Mouse (Mus musculus) erythroid progenitor cell, adult 5-6 weeks (primary cell): ENCODE measurements around the gene Frmd4b. TPM values are rescaled to one million over a fixed set of nuclear protein-coding genes. Genes with fewer than 3 reads are reported as not detected.

Experiments
- ATAC-seq: replicated peaks from 2 replicates; pipeline ENCODE4 v1.8.0; 2016; ENCODE audit warnings: moderate number of reproducible peaks, mild to moderate bottlenecking, moderate TSS enrichment, inconsistent platforms; ENCODE audit not compliant: poor library complexity, low FRiP score, severe bottlenecking
- total RNA-seq, 2 experiments: library from RNA; stranded (forward) in 1 of 2; stranded (reverse) in 1 of 2; fragments of 150-400 nt in 1 of 2; fragments of 186-747, 209-891 nt in 1 of 2; gene quantifications; 2 replicates each; pipeline versions ENCODE4 v1.2.3 to v1.2.4; 2015 to 2017; ENCODE audit warnings: low replicate concordance in 2 of 2

Frmd4b gene
- total RNA-seq, 2 experiments from 2014 or later: 7.2 to 21.0 TPM

DNA sequence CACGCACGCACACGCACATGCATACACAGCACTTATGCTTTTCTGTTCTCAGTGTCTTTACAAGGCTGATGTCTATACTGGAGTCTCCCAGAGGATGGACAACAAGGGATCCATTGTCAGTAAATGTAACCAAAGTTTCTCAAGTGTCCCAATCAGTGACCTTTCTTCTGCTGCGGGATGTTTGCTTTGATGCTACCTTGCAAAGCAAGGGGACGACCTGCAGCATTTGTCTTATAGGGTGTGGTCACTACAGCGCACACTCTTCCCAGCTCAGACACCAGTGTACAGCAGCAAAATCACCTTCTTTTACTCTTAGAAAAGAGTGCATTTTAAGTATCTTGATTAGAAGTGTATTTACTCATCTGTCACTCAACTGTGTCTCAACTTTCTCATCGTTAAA lies 35.4 kb downstream of the Frmd4b start:
- no peak for ATAC-seq

DNA sequence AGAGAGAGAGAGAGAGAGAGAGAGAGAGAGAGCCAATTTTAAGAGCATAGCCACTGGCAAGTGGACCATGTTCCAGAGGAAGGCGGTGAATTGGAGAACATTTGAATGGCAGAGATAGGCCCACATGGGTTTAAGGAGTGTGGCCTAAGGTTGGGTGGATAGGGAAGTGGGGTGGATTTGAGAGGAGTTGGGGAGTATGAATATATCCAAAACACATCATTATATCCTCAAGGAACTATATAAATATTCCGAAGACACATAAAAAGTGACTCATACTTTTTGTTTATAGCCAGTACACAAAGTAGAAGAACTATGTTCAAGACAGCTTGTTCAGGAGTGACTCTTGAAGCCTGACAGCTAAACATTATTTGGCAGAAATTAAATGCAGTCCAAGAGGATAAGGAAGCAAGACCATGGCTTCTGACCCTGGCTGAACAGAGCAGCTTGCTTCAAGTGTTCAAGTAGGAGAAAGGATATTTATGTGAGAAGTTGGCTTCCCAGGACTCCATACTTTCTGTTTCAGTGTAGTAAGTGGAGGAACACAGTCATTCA lies 36.8 kb downstream of the Frmd4b start:
- ATAC-seq: no peak

DNA sequence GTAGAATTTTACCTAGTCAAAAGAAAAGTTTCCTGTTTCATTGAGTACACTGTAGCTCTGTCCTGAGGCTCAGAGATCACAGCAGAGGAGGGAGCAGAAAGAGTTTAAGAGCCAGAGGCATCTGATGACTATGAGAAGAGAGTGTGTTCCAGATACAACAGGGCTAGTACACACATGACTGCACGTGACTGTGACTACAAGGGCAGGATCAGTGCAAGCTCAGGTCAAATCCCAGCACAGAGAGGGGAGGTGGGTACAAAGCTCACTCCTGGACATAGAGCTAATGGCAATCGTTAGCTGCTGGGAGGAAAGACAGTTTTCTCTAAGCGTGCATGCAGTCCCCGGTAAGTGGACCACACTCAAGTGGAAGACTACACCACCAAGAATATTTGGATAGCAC lies 37.6 kb downstream of the Frmd4b start:
- no peak for ATAC-seq

DNA sequence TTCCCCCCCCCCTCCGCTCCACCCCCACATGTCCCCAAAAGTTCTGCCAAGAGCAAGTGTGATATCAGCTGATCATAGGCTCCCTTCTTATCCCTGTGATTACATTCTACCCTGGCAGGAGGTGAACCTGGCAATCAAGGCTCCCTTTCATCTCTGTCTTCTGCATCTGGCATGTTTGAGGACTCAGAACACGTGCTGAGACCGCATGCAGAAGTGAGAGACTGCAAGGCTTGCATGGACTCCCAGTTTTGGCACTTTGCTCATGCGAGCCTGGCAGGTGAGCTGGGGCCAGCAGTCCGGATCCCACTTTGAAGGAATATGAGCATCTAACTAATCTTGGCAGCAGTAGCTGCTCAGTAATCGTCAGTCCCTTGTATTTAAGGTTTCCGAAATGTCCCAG lies 39.1 kb downstream of the Frmd4b start:
- no peak for ATAC-seq

DNA sequence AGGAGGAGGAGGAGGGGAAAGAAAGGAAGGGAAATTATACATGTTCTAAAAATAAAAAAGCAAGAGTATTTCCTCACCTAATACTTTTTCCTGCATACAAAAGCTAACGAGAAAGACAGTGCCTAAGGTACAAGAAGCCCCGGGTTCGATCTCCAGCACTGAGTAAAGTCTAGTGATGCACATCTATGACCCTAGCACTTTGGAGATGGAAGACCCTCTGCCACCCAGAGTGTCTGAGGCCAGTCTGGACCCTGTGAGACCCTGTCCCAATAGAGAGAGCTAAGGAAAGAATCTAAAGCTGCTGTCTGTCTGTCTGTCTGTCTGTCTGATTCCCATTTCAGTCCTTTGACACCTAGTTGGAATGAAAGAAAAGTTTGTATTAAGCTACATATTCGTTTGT lies 40.0 kb downstream of the Frmd4b start:
- ATAC-seq: no peak

DNA sequence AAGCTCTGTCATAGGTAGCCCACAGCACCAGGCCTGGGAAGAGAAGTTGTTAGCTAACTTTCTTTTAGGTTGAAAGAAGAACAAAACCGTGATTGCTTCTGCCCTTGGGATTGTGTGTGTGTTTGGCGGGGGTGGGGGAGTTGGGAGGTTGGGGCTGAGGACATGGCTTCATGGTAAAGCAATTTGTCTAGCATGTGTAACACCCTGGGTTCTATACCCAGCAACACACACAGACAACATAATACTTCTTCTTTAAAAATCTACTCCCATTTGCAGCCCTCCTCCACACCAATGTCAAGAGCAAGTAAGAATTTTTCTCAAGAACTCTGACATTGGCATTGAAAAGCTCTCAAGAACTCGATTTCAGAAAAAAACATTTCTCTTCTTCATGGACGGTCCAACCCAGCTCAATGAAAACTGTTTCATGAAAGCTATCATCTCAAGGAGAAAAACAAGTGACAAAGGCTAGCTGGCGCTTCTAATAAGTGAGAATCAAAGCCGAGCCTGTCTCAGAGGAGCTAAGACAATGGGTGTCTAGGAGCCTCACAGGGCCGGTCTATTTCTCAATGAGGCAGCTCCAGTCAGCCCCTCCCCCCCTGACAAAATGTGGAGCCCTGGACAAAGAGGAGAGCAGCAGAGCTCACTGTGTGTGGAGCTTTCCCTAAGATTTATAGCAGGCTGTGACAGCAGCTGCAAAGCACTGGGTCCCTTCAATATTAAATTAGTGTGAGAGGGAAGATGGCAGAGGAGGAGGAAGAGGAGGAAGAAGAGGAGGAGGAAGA lies 40.6 kb downstream of the Frmd4b start:
- ATAC-seq: no peak

DNA sequence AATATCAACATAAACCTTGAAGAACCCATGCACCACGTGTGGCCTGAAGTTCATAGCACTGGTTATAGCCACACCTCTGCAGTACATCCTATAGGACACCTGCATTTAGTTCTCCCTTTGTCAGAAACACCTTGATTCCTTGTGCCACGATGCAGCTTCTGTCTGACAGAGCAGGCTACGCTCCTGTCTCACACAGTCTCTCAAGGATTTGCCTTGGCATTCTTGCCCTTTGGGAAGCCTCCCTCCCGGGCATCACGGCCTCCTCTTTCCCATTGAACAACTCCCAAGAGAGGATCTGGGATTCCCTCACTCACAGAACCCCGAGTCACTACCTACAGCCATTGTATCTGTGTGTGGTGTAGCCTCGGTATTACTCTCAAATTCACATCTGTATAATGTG lies 41.2 kb downstream of the Frmd4b start:
- no peak for ATAC-seq

DNA sequence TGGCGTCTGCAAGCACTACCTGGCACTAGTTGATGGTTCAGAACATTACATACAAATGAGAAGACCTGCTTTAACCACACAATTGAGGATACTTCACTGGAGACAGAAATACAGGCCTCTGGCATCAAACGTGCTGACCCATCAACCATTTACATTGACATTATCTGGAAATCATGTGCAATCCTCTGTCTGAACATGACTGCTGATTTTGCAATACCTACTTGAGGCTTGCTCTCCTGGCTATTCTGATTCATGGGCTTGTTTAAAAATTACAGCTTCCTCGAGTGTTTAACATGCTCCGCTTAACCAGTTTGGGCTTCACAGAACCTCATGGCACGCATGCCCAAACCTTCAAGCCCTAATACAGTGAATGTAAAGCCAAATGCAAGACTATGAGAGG lies 42.4 kb downstream of the Frmd4b start:
- no peak for ATAC-seq

DNA sequence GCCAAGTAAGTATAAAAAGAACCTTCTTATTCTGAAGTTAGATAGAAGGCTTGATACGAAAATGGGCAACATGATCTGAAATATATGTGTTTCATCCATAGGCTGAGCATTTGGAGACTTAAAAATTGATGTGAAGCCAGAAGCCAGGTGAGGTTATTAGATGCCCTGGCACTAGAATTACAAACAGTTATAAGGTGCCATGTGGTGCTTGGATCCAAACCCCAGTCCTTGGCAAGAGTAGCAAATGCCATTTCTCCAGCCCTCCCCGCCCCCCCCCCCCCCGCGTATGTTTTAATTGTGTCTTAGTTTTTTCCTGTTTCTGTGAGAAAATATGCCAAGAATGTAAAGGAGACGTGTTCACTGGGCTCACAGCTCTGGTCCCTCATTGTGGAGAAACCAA lies 45.1 kb downstream of the Frmd4b start:
- ATAC-seq: no peak

DNA sequence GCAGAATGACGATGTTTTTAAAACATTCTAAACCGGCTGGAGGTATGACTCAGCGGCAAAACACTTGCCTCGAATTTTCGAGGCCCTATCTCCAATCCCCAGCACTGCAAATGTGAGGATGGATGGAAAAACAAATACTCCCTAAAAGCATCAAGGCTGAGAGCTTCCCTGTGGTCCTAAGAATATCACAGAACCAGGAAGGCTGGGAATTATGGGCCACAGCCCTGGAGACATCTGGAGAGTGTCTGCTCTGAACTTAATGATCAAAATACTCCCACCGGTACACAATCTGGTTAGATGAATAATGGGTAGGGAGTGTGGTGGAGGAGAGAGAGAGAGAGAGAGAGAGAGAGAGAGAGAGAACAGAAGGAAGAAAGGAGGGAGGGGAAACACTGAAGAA lies 48.8 kb downstream of the Frmd4b start:
- no peak for ATAC-seq

DNA sequence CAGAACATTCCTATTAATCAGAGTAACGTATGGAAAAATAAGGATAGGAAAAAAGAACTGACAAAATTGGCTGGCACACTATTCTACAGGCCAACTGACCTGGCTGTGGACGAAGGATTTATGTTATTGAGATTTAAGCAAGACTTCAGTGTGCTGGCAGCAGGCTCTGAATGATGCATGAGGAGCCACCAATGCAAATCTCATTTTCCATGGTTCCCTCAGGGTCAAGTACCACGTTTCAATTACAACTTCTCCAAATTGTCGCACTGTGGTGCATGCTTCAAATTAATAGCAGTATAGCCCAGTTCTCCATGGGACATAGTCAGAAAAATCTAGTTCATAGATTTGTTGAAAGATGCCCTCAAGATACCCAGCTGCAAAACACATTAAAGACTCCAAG lies 50.6 kb downstream of the Frmd4b start:
- ATAC-seq: no peak

DNA sequence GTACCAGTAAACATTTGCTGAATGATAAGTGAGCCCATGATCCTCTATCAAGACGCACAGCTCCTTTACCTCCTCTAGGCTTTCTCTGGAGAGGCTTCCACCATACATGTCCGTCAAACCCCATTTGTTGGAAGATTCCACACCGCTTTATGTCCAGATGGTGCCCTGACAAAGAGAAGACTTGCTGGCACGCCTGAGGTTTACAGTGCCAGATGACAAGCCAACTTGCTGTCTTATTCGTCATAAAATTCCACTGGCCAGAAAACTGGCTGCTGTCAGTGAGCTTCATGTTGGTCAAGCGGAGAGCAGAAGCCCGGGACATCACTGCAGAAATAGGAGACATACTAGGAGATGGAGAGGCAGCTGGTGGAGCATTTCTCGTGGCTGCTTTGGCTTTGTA lies 60.2 kb downstream of the Frmd4b start:
- ATAC-seq: no peak

DNA sequence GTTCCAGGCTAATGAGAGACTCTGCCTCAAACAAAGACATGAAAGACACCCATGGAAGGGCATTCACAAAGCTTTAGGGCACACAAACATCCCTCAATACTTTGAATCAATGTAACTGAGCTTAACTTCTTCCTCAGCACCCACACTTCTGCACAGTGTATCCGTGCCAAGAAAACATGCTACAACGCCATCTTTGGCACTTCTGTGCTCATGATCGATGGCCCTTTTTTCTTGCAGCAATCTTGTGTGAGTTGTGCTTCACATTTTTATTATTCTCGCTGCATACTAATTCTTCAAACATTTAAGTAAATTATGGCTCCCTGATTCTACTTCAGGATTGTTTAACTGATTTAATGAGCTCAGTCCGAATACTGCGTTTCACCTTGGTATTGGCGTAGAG lies 61.7 kb downstream of the Frmd4b start:
- ATAC-seq: no peak

DNA sequence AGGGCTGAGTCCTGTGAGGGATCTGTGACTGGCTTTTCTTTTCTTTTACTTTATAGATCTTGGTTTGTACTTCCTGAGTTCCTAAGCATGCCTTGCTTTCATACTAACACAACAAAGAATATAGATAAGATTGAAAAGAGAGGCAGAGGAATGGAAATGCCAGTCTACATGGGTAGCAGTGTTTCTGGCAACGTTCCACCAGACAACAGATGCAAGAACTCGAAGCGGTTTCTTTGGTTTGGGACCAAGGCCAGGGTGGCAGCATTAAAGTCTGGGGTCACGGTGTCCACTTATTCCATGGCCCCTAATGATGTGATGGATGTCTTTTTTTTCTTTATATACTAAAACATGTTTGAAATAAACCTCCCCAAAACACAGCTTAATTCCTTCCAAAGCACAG lies 63.9 kb downstream of the Frmd4b start:
- ATAC-seq: no peak

DNA sequence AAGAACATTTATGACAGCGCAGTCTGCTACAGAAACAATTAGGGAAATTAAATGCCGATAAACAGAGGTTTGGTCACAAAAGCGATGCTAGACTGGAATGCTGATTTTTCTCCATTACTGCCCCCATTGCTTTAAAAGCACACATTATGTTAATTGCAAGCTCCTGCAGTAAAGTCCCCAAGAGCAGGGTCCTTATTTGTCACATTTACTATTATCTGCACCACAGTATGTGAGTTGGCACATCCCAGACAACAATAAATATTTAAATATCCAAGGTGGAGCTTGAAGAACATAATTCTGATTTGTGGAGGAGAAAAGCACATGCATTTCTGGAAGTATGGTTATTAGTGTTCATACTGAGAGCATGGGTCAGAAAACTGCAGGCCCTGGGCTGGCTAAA lies 64.8 kb downstream of the Frmd4b start:
- ATAC-seq: no peak

DNA sequence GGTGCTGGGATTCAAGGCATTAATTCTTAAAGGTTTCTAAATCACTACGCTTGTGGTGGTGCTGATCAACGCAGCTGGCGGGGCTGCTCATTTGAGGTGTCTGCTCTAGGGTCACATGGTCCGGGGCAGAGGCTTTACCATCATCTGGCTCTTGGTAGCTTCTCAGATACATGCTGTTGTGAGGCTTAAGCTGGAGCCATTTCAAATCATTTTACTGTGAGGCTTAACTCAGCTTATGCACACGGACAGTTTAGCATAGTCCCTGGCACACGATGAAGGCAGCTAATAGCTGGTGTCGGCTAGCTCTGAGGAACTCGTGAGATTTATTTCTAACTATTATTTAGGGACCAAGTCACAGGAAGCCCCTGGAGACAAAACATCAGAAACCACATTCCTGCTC lies 65.5 kb downstream of the Frmd4b start:
- ATAC-seq: no peak

DNA sequence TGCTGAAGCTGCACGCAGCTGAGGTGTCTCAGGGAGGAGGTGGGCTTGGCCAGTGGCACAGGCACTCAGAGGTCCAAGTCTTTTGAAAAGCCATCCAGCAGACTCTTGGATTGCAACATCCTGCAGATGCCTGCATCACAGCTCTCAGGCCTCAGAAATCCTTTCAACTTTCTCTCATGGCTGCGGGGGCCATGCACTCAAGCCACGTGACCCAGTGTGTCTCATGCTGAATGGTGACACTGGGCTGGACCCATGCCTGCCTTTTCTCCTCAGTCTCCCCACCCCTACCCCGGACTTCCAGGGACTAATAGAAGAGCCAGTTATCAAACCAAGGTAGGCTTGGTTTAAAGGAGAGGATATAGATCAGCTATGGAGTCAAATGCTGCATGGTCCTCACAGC lies 66.2 kb downstream of the Frmd4b start:
- no peak for ATAC-seq

DNA sequence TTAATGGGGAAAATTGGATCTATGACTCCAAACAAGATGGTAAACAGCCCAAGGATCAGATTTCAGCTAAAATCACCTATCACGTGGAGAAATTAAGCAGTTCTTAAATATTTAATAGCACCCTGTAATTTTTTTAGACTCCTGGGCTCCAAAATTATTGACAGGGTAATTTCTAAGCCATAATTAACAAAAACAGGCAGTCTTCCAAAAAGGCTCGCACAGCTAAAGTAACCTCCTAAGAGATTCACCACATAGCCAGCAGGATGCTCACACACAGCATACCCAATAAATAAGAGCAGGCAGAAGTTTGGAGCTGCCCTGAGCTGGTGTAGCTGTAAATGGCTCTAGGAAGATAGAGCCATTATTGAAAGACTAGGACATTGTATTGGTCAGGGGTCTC lies 76.9 kb downstream of the Frmd4b start:
- ATAC-seq: no peak

DNA sequence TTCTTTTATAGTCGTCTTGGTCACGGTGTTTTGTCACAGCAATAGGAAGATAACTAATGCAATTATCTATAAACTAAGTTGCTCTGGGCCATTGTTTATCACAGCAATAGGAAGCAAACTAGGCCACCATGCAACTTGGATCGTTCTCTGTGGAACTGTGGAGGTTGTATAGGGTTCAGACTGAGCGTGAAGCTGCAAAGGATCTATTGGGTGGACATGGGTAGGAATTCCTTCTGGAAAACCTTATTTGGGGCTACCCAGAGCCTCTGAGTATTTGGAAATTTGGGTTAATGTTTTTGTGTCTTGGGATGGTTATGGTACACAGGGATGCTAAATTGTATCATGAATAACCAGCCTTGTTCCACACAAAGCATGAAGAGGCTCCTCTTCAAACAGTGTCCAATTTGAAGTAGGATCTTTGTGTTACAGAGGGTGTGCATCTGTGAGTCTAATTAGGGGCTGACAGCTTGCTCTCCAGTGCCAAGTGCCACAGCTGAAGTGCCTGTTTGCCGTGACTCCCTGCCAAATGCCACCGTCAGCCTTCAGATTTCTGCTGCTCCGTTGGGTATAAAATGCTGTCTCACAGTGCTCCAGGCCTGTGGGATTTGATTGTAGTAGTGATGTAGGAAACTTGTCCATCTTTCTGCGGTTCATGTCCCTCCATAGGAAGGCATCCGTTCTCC lies 81.4 kb downstream of the Frmd4b start:
- ATAC-seq: no peak

DNA sequence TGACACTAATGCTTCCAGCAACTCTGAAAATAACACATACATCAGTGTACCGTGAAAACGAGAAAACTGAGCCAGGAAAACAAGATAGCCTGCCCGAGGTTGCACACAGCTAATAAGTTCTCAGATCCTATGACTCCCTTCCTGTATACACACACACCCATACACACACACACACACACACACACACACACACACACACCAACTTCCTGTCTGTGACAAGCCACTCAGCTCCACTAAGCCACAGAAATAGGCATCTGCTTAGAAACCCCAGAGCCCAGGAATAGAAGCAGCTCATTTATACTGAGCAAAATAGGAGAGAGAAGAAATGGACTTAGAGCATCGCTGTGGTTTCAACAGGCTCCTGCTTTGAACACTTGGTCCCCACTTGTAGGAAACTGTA lies 86.3 kb downstream of the Frmd4b start:
- no peak for ATAC-seq

DNA sequence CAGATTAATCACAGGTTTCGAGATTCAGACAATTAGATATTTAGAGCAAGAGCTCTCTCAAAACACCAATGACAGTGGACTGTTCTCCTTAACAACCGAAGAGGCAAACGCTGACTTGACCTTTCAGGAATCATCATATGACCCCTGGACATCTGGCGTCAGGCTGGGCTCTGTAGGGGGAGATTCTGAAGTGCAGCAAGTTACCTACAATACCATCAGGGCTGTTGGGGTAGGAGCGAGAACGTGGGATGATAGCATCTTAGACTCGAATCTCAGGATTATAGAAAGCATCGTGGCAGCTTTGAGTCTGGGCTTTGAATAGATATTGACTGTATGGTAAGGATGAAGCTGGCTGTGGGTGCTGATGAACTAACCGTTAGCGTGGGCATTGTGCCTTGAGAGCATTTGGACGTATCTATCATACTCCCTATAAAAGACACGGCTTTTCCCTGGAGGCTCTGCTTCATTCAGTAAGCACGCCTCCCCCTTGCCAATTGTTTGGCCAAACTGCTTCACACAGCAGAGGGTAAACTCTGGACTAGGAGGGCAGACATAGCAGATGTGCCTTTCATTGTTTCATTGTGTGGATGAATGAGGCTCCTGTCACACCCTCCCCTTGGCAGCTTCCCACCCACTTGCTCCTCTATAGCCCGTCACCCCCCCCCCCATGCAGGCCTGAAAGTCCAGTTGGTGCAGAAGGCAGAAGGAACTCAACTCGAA lies 88.2 kb downstream of the Frmd4b start:
- ATAC-seq: no peak
